Mouse (Mus musculus): Measurements from ENCODE around the gene P4htm.

GRCm38 (mm10) chr9:108631631-108632256, 34.3 kb upstream of the P4htm start:
- TF ChIP-seq CTCF (conservative IDR thresholded peaks at IDR 0.05; ENCODE audit: insufficient read depth, insufficient read length, low read depth, low read length) (no peak), POLR2A (IDR thresholded peaks at IDR 0.05; ENCODE audit: low read depth, low read length) (no peak)

Measured in kidney, adult 2 months (tissue).